Comparison of ENCODE assay signal across 7 mouse cellular contexts in genomic region chr16:34094446-34095092, GRCm38 (mm10).
A peak's percentile ranks its signal among the peaks of the same experiment; 100 is the strongest.
DNase-seq lines count a peak whose midpoint lies in the region; ATAC-seq and TF ChIP-seq lines count a peak whose summit lies in the region.

No protein-coding gene starts in this region.

- no peak for ATAC-seq in embryonic facial prominence, embryonic 11.5 days (replicated peaks; ENCODE audit: insufficient number of reproducible peaks, low FRiP score, low TSS enrichment, low read depth)
- ATAC-seq in heart, postnatal 0 days (ENCODE audit: insufficient read depth, low read depth) = peak; percentile 69

- H3K9me3 ChIP-seq in embryonic facial prominence, embryonic 11.5 days (replicated peaks; ENCODE audit: control insufficient read depth, low read length) = no peaks in the 10 kb centered on the region
- H3K9me3 ChIP-seq in heart, postnatal 0 days (replicated peaks; ENCODE audit: control insufficient read depth, low read length) = no peaks in the 10 kb centered on the region

- no peak for TF ChIP-seq CTCF in testis, adult 2 months (IDR thresholded peaks at IDR 0.05; ENCODE audit: control insufficient read depth, insufficient read depth, insufficient replicate concordance, low read depth, low read length)
- peak; percentile 42 for TF ChIP-seq CTCF in heart, postnatal 0 days (IDR thresholded peaks at IDR 0.05; ENCODE audit: low read depth)

- H3K36me3 ChIP-seq in testis, adult 2 months (ENCODE audit: control insufficient read depth, insufficient read depth, low read length) = no peaks in the 10 kb centered on the region
- no peaks in the 10 kb centered on the region for H3K36me3 ChIP-seq in embryonic facial prominence, embryonic 11.5 days (replicated peaks; ENCODE audit: control insufficient read depth, insufficient read depth, low read depth, low read length)
- H3K36me3 ChIP-seq in heart, postnatal 0 days (replicated peaks; ENCODE audit: control insufficient read depth, insufficient read depth, low read length) = no peaks in the 10 kb centered on the region
- H3K36me3 ChIP-seq in splenic B cell, adult 2 months (ENCODE audit: control insufficient read depth, insufficient read depth, low read length, poor library complexity, severe bottlenecking) = no peaks in the 10 kb centered on the region

- H3K27me3 ChIP-seq in testis, adult 2 months (ENCODE audit: control insufficient read depth, insufficient read depth, low read length) = no peaks in the 10 kb centered on the region
- H3K27me3 ChIP-seq in embryonic facial prominence, embryonic 11.5 days (ENCODE audit: control insufficient read depth, insufficient read depth, low read length) = no peaks in the 10 kb centered on the region
- no peaks in the 10 kb centered on the region for H3K27me3 ChIP-seq in heart, postnatal 0 days (ENCODE audit: control insufficient read depth, insufficient read depth, low read length)
- H3K27me3 ChIP-seq in splenic B cell, adult 2 months (ENCODE audit: control insufficient read depth, insufficient read depth, low read length, poor library complexity, severe bottlenecking) = no peaks in the 10 kb centered on the region

- no peak for DNase-seq in testis, postnatal 14 days (ENCODE audit: low spot score)
- DNase-seq in embryonic facial prominence, embryonic 11.5 days (ENCODE audit: low spot score) = peak; percentile 73
- peak; percentile 77 for DNase-seq in heart, postnatal 0 days (ENCODE audit: low spot score)
- DNase-seq in kidney, postnatal 25 days = peak; percentile 28 to 62
- DNase-seq in lung, postnatal 4 days = peak; percentile 53 to 65
- peak; percentile 29 for DNase-seq in splenic B cell, adult 2 months (ENCODE audit: low read depth, low spot score)

- peak overlapping the region; percentile 29; the same call in 1 of the 2 replicates for H3K9ac ChIP-seq in embryonic facial prominence, embryonic 11.5 days (replicated peaks; ENCODE audit: low read length)
- H3K9ac ChIP-seq in heart, postnatal 0 days (replicated peaks; ENCODE audit: low read depth, low read length) = peak overlapping the region; percentile 80

- no peak overlapping the region for H3K27ac ChIP-seq in testis, adult 2 months (ENCODE audit: control insufficient read depth, insufficient read depth, low read depth, low read length)
- H3K27ac ChIP-seq in embryonic facial prominence, embryonic 11.5 days (replicated peaks; ENCODE audit: low read depth, low read length) = no peak overlapping the region
- peak overlapping the region; percentile 89 for H3K27ac ChIP-seq in heart, postnatal 0 days (ENCODE audit: low read depth)

- TF ChIP-seq POLR2A in testis, adult 2 months (IDR thresholded peaks at IDR 0.05; ENCODE audit: control insufficient read depth, low read depth, low read length) = no peak

- TF ChIP-seq EP300 in heart, postnatal 0 days (IDR thresholded peaks at IDR 0.05; ENCODE audit: low read depth) = no peak

- peak overlapping the region; percentile 37 for H3K4me3 ChIP-seq in testis, adult 2 months (ENCODE audit: control insufficient read depth, low read depth, low read length)
- H3K4me3 ChIP-seq in embryonic facial prominence, embryonic 11.5 days (ENCODE audit: low read depth, low read length) = peak overlapping the region; percentile 42
- peak overlapping the region; percentile 85 for H3K4me3 ChIP-seq in heart, postnatal 0 days (ENCODE audit: low read depth, low read length)

- WGBS in embryonic facial prominence, embryonic 11.5 days = under 1% methylated on average over 16 of the region's 16 CpGs
- 2% methylated on average over 16 of the region's 16 CpGs for WGBS in heart, postnatal 0 days

- peaks cover 19% of the 10 kb centered on the region for H3K4me1 ChIP-seq in testis, adult 2 months (ENCODE audit: control insufficient read depth, insufficient read depth, low read length)
- H3K4me1 ChIP-seq in embryonic facial prominence, embryonic 11.5 days (ENCODE audit: control insufficient read depth, insufficient read depth, low read length) = no peaks in the 10 kb centered on the region
- peaks cover 15% of the 10 kb centered on the region for H3K4me1 ChIP-seq in heart, postnatal 0 days (ENCODE audit: control insufficient read depth, insufficient read depth)

- peak overlapping the region; percentile 76 for H3K4me2 ChIP-seq in embryonic facial prominence, embryonic 11.5 days (ENCODE audit: low read depth, low read length)
- H3K4me2 ChIP-seq in heart, postnatal 0 days (ENCODE audit: low read depth, low read length) = peak overlapping the region; percentile 84
